28 mouse cellular contexts compared by ENCODE assay signal in genomic region chr16:94484752-94485535, GRCm38 (mm10). TPM values are rescaled to one million over a fixed set of nuclear protein-coding genes. Genes with fewer than 3 reads are reported as not detected.
DNase-seq lines count a peak whose midpoint lies in the region; ATAC-seq lines count a peak whose summit lies in the region.
"Had no signal": no experiment of that assay in that cellular context is flagged by ENCODE, and none has a peak within 500 bp of the region (broad histone marks: within the 10 kb centered on the region; RNA-seq: fewer than 3 reads in every experiment).

No protein-coding gene starts in this region.

- peak overlapping the region; percentile 43 for H3K4me3 ChIP-seq in megakaryocyte, embryonic 14.5 days (replicated peaks)
- H3K4me3 ChIP-seq in forebrain, embryonic 12.5 days (replicated peaks), result no peak overlapping the region
- no peak overlapping the region for H3K4me3 ChIP-seq in forebrain, embryonic 11.5 days (ENCODE audit: low read depth, low read length)
- H3K4me3 ChIP-seq: gastrocnemius, adult 2 months; heart, embryonic 13.5 days; hindbrain, embryonic 10.5 days; limb, embryonic 12.5 days; liver, embryonic 15.5 days; stomach, embryonic 15.5 days had no signal

- no peaks in the 10 kb centered on the region for H3K9me3 ChIP-seq in megakaryocyte, embryonic 14.5 days
- H3K9me3 ChIP-seq in forebrain, embryonic 12.5 days, result no peaks in the 10 kb centered on the region
- H3K9me3 ChIP-seq in forebrain, embryonic 11.5 days (ENCODE audit: control insufficient read depth, low read length), result no peaks in the 10 kb centered on the region
- H3K9me3 ChIP-seq: heart, embryonic 13.5 days; hindbrain, embryonic 10.5 days; limb, embryonic 12.5 days; liver, embryonic 15.5 days; stomach, embryonic 15.5 days had no signal

- H3K4me1 ChIP-seq in megakaryocyte, embryonic 14.5 days, result peaks cover 54% of the 10 kb centered on the region
- no peaks in the 10 kb centered on the region for H3K4me1 ChIP-seq in forebrain, embryonic 12.5 days
- no peaks in the 10 kb centered on the region for H3K4me1 ChIP-seq in forebrain, embryonic 11.5 days (replicated peaks; ENCODE audit: control insufficient read depth, insufficient read depth, low read length)
- H3K4me1 ChIP-seq: hindbrain, embryonic 10.5 days; limb, embryonic 12.5 days; liver, embryonic 15.5 days; stomach, embryonic 15.5 days had no signal

- ATAC-seq in megakaryocyte, adult 5-6 weeks (ENCODE audit: poor library complexity, severe bottlenecking), result no peak
- peak; percentile 32 for ATAC-seq in activated CD4-positive, CD25-positive, alpha-beta regulatory T cell, adult 4 months
- ATAC-seq in inflammation-experienced regulatory T-cells, adult 6 months, result peak; percentile 64
- no peak for ATAC-seq in forebrain, embryonic 12.5 days (ENCODE audit: low FRiP score)
- no peak for ATAC-seq in forebrain, embryonic 11.5 days (replicated peaks; ENCODE audit: low FRiP score)
- ATAC-seq: forebrain, embryonic 14.5 days; hindbrain, postnatal 0 days; intestine, postnatal 0 days had no signal

- H3K36me3 ChIP-seq in megakaryocyte, embryonic 14.5 days (replicated peaks; ENCODE audit: low read length), result peaks cover 2% of the 10 kb centered on the region
- H3K36me3 ChIP-seq in forebrain, embryonic 12.5 days (replicated peaks), result no peaks in the 10 kb centered on the region
- H3K36me3 ChIP-seq in forebrain, embryonic 11.5 days (ENCODE audit: control insufficient read depth, insufficient read depth, low read length), result no peaks in the 10 kb centered on the region
- H3K36me3 ChIP-seq: heart, embryonic 13.5 days; hindbrain, embryonic 10.5 days; limb, embryonic 12.5 days; liver, embryonic 15.5 days; stomach, embryonic 15.5 days had no signal

- H3K27me3 ChIP-seq in megakaryocyte, embryonic 14.5 days (replicated peaks), result no peaks in the 10 kb centered on the region
- no peaks in the 10 kb centered on the region for H3K27me3 ChIP-seq in forebrain, embryonic 12.5 days
- H3K27me3 ChIP-seq in forebrain, embryonic 11.5 days (ENCODE audit: control insufficient read depth, insufficient read depth, low read length), result no peaks in the 10 kb centered on the region
- H3K27me3 ChIP-seq: heart, embryonic 13.5 days; limb, embryonic 12.5 days; liver, embryonic 15.5 days; stomach, embryonic 15.5 days had no signal

- H3K4me2 ChIP-seq in forebrain, embryonic 12.5 days, result no peak overlapping the region
- no peak overlapping the region for H3K4me2 ChIP-seq in forebrain, embryonic 11.5 days (ENCODE audit: low read depth, low read length, severe bottlenecking)
- H3K4me2 ChIP-seq: heart, embryonic 13.5 days; limb, embryonic 12.5 days; liver, embryonic 15.5 days; lung, embryonic 14.5 days; stomach, embryonic 15.5 days had no signal

- H3K27ac ChIP-seq in forebrain, embryonic 12.5 days, result no peak overlapping the region
- H3K27ac ChIP-seq in forebrain, embryonic 11.5 days (ENCODE audit: low read depth, low read length), result no peak overlapping the region
- H3K27ac ChIP-seq: gastrocnemius, adult 2 months; heart, embryonic 13.5 days; hindbrain, embryonic 10.5 days; hindbrain, postnatal 0 days; limb, embryonic 12.5 days; liver, embryonic 15.5 days; stomach, embryonic 15.5 days had no signal

- DNase-seq in CD4-positive, CD25-positive, alpha-beta regulatory T cell, adult 2 months (ENCODE audit: low read depth, low spot score), result peak; percentile 53
- no peak for DNase-seq in layer of hippocampus, adult 18-20 months (ENCODE audit: low spot score in 2 of 2)
- DNase-seq in forebrain, embryonic 11.5 days (ENCODE audit: low spot score), result no peak
- DNase-seq: adrenal gland, postnatal 25 days; cerebellum, adult 11-12 months; cerebellum, adult 9-11 months; gastrocnemius, adult 2 months; gastrocnemius, postnatal 36 days; heart, postnatal 10 days; kidney, adult 9 months; kidney, postnatal 14 days; lung, embryonic 14.5 days; lung, postnatal 14 days; midbrain, embryonic 14.5 days; right cerebral cortex, postnatal 25 days had no signal

- WGBS in forebrain, embryonic 12.5 days, result 81% methylated on average over 11 of the region's 11 CpGs
- WGBS in forebrain, embryonic 11.5 days, result 84% methylated on average over 11 of the region's 11 CpGs

- H3K9ac ChIP-seq in forebrain, embryonic 12.5 days, result no peak overlapping the region
- no peak overlapping the region for H3K9ac ChIP-seq in forebrain, embryonic 11.5 days (ENCODE audit: low read length)
- H3K9ac ChIP-seq: heart, embryonic 13.5 days; limb, embryonic 12.5 days; liver, embryonic 15.5 days; lung, embryonic 14.5 days; stomach, embryonic 15.5 days had no signal

RNA-seq across cellular contexts. Expression of gene Vps26c, which starts 41.7 kb away (rescaled TPM):
- 2.8 and 3.1 TPM in 2 replicates for polyA plus RNA-seq in megakaryocyte, embryonic 14.5 days (2012; ENCODE audit: insufficient read depth, low replicate concordance)
- 39.2 and 43.3 TPM in 2 replicates for total RNA-seq in megakaryocyte, adult 5-6 weeks (2015)
- total RNA-seq in megakaryocyte, adult 5-6 weeks (2017), result 45.6 and 46.0 TPM in 2 replicates
- polyA plus RNA-seq in activated CD4-positive, CD25-positive, alpha-beta regulatory T cell, adult 4 months (2017; shearing (Covaris generic)), result 10 to 100 TPM; 78.2 to 81.7 TPM
- 10 to 100 TPM; 75.1 to 91.9 (median 89.0) TPM for polyA plus RNA-seq in inflammation-experienced regulatory T-cells, adult 6 months (2017; shearing (Covaris generic))
- 10 to 100 TPM; 34.7 to 37.9 TPM for total RNA-seq in layer of hippocampus, adult 18-20 months (2021)
- polyA plus RNA-seq in forebrain, embryonic 12.5 days (2016; fragmentation: Nextera tagmentation; extraction: Ambion mirVana), result 53.3 and 55.6 TPM in 2 replicates
- 51.3 and 59.6 TPM in 2 replicates for polyA plus RNA-seq in forebrain, embryonic 11.5 days (2014; fragmentation: Nextera tagmentation; extraction: Ambion mirVana)

Comparison
In these comparisons a context has a peak if more than half of its experiments do, and no peak if none do; other contexts are left out.
1. ATAC-seq: peak in activated CD4-positive, CD25-positive, alpha-beta regulatory T cell, adult 4 months (single experiment) and inflammation-experienced regulatory T-cells, adult 6 months (single experiment); none in megakaryocyte, adult 5-6 weeks (single experiment), forebrain, embryonic 12.5 days (single experiment) and forebrain, embryonic 11.5 days (single experiment).
2. RNA of gene Vps26c, which starts 41.7 kb away (polyA plus RNA-seq): 75.1 to 91.9 TPM in inflammation-experienced regulatory T-cells, adult 6 months, 78.2 to 81.7 TPM in activated CD4-positive, CD25-positive, alpha-beta regulatory T cell, adult 4 months, 53.3 to 55.6 TPM in forebrain, embryonic 12.5 days and 51.3 to 59.6 TPM in forebrain, embryonic 11.5 days; 2.8 to 3.1 TPM in megakaryocyte, embryonic 14.5 days; every median in the first group is over 10 times any median in the second.